Mouse (Mus musculus) midbrain, postnatal 0 days (tissue): ENCODE measurements around the gene Krit1. TPM values are rescaled to one million over a fixed set of nuclear protein-coding genes. Genes with fewer than 3 reads are reported as not detected.
"Not testable (repeated sequence)": the region's sequence is repeated elsewhere in the genome, so short reads cannot be mapped to it uniquely, and the experiment has no call there.

Experiments
- ATAC-seq: fragments of 200-750 bp; cut with Nextera tagmentation; 2 replicates; pipeline ENCODE4 v1.8.0; 2017; ENCODE audit warnings: moderate number of reproducible peaks, mild to moderate bottlenecking, moderate TSS enrichment, moderate library complexity; ENCODE audit not compliant: low FRiP score
- DNase-seq: peaks from one replicate; pipeline ENCODE4 v3.0.0-alpha.2; 2015; ENCODE audit warnings: low spot score
- H3K27ac ChIP-seq: fragments of 300-500 bp; sonication (generic); 2 replicates; pipeline ENCODE4 v1.5.1; 2014; ENCODE audit warnings: low read depth, mild to moderate bottlenecking, low read length, mixed read lengths
- H3K27me3 ChIP-seq: fragments of 300-500 bp; sonication (generic); 2 replicates; pipeline ENCODE4 v1.6.1; 2014; ENCODE audit warnings: low read length, control low read depth, mixed read lengths; ENCODE audit not compliant: insufficient read depth
- H3K36me3 ChIP-seq: fragments of 300-500 bp; sonication (generic); 2 replicates; pipeline ENCODE4 v1.6.1; 2014; ENCODE audit warnings: low read length, control low read depth, mixed read lengths; ENCODE audit not compliant: insufficient read depth
- H3K4me1 ChIP-seq: fragments of 300-500 bp; sonication (generic); 2 replicates; pipeline ENCODE4 v1.6.1; 2014; ENCODE audit warnings: mild to moderate bottlenecking, control low read depth, antibody characterized with exemption, low read length, mixed read lengths; ENCODE audit not compliant: insufficient read depth
- H3K4me2 ChIP-seq: fragments of 300-500 bp; sonication (generic); 2 replicates; pipeline ENCODE4 v1.6.1; 2014; ENCODE audit warnings: low read depth, mild to moderate bottlenecking, low read length, mixed read lengths; ENCODE audit not compliant: poor library complexity, severe bottlenecking
- H3K4me3 ChIP-seq: fragments of 300-500 bp; sonication (generic); 2 replicates; pipeline ENCODE4 v1.5.1; 2014; ENCODE audit warnings: low read depth, mild to moderate bottlenecking, low read length, moderate library complexity
- H3K9ac ChIP-seq: fragments of 300-500 bp; sonication (generic); replicated peaks from 2 replicates; pipeline ENCODE4 v1.6.1; 2014; ENCODE audit warnings: mild to moderate bottlenecking, low read length, moderate library complexity, mixed read lengths; ENCODE audit not compliant: poor library complexity, severe bottlenecking
- H3K9me3 ChIP-seq: fragments of 300-500 bp; sonication (generic); 2 replicates; pipeline ENCODE4 v1.6.1; 2016; ENCODE audit warnings: low read length, control low read depth
- CTCF ChIP-seq: IDR thresholded peaks from 2 replicates; pipeline ENCODE4 v1.5.1; 2016; ENCODE audit warnings: antibody characterized with exemption, mild to moderate bottlenecking
- WGBS: fragments of 180-500 bp; shearing (Covaris S2); extraction: QIAGEN DNeasy Blood & Tissue Kit; methylation state at CpG from one replicate; pipeline ENCODE4 v1.1.7; 2014; 5-methylcytosine and 5-hydroxymethylcytosine counted together
- polyA plus RNA-seq: library from polyadenylated mRNA; unstranded; fragments of >200 nt; fragmentation: Nextera tagmentation; extraction: Ambion mirVana; gene quantifications from 2 replicates; pipeline ENCODE4 v1.2.1, GENCODE M21; 2015
- total RNA-seq: library from RNA; depleted of rRNA; stranded (reverse); fragments of >200 nt; gene quantifications from 2 replicates; pipeline ENCODE4 v1.2.3, GENCODE M21; 2014; rRNA removed

Gene Krit1
- total and polyA plus RNA-seq, 2 experiments from 2014 or later: 28.4 to 34.2 TPM

DNA sequence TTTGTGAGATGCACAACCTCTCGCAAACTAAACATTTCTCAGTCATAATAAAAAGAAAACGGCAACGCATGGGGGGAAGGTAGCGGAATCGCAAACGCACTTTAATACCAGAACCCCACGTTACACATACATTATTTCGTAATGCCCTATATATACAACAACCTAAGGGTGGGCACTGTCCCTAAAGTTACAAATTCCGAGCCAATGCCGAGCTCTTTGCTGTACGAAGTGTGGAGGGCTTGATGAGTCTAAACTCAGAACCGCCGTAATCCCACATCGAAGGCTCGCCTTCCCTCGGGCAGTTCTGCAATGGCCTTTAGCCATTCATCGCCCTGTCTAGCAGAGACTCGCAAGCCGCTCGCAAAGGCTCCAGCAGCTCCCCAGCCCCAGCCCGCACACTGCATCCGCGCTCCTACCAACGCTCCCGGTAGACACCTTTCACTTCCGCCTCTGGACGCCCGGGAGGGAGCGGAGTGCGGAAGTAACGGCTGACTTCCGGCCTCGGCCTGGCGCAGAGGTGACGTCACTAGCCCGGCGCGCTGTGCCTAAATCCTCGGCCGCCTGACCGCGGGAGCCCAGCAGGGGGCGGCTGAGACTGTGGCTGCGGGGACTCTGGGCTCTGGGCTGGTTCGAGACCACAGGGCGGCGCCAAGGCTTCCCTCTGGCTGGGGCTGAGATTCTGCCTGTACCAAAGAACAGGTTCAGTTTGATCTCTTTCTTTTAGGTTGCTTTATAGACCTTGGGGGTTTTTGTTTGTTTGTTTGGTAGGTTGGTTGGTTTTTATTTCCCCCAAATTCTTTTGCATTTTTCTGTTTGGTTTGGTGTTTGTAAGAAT is 90.7 kb downstream of the Krit1 start, which contains the start of gene Mterf1a:
Gene Mterf1a (minus strand): TSS at position 475 of the 835 bp plus-strand sequence.
- WGBS: 3% methylated on average over 6 of the region's 47 CpGs
- DNase-seq: not testable (repeated sequence)

DNA sequence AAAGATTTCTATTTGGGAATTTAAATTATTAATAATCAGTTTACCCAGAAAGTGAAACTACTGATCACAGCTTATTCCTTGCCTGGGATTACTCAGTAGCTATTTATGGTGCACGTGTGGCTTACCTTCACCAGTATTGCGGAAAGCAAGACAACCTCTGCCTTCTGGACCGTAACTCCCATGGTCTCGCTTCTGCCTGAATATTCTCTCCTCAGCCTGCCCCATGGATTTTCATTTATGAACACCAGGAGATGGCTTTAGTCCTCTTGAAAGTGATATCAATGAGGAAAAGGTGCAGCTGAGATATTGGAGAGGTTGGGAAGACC is 91.3 kb downstream of the Krit1 start:
- not testable (repeated sequence) for H3K9ac ChIP-seq, DNase-seq, H3K27me3 ChIP-seq, H3K36me3 ChIP-seq, H3K27ac ChIP-seq, H3K4me2 ChIP-seq, H3K4me1 ChIP-seq, ATAC-seq, H3K9me3 ChIP-seq
- 97% methylated on average over 4 of the region's 4 CpGs for WGBS
- peak overlapping the region; percentile 22; the same call in 1 of the 2 replicates for H3K4me3 ChIP-seq

More for the DNA sequence above, 90.7 kb downstream of the Krit1 start, which contains the start of gene Mterf1a:
- H3K27me3 ChIP-seq, H3K9me3 ChIP-seq, H3K4me1 ChIP-seq, H3K27ac ChIP-seq, H3K36me3 ChIP-seq: not testable (repeated sequence)
- TF ChIP-seq CTCF: peak; percentile 26; the same call in 1 of the 2 replicates
- Histone ChIP-seq H3K4me2 (peak within 1 kb of the TSS; percentile 58), H3K4me3 (peak within 1 kb of the TSS; percentile 37), H3K9ac (0 out of 2 replicates have a peak within 1 kb of the TSS, but pooled peaks have one; percentile 33)
- peak; percentile 99 for ATAC-seq

Other genes with a start within 250 kb of the Krit1 start
- 3.0 and 9.2 TPM in 2 replicates for gene 1700109H08Rik, start 231.6 kb upstream of the Krit1 start, total RNA-seq
- gene 1700109H08Rik, start 231.6 kb upstream of the Krit1 start, polyA plus RNA-seq: 1.5 and 2.2 TPM in 2 replicates
- gene Pex1, start 207.1 kb upstream of the Krit1 start, total RNA-seq: 21.0 and 24.1 TPM in 2 replicates
- 19.2 and 21.2 TPM in 2 replicates for gene Pex1, start 207.1 kb upstream of the Krit1 start, polyA plus RNA-seq
- gene Rbm48, start 206.6 kb upstream of the Krit1 start, total RNA-seq: 14.5 and 17.0 TPM in 2 replicates
- 18.3 and 19.3 TPM in 2 replicates for gene Rbm48, start 206.6 kb upstream of the Krit1 start, polyA plus RNA-seq
- not detected in 2 replicates for gene Tmbim7, start 152.0 kb upstream of the Krit1 start, total RNA-seq
- not detected in 2 replicates for gene Tmbim7, start 152.0 kb upstream of the Krit1 start, polyA plus RNA-seq
- 76.6 and 103 TPM in 2 replicates for gene Gatad1, start 146.0 kb upstream of the Krit1 start, total RNA-seq
- gene Gatad1, start 146.0 kb upstream of the Krit1 start, polyA plus RNA-seq: 84.3 and 89.1 TPM in 2 replicates
- gene Ankib1, start 259 bp upstream of the Krit1 start, total RNA-seq: 56.9 and 62.7 TPM in 2 replicates
- 12.3 and 16.0 TPM in 2 replicates for gene Ankib1, start 259 bp upstream of the Krit1 start, polyA plus RNA-seq
- not detected in 2 replicates for gene Lrrd1, start 42.0 kb downstream of the Krit1 start, total RNA-seq
- 0.17 TPM in 1 of 2 replicates, not detected in the other for gene Lrrd1, start 42.0 kb downstream of the Krit1 start, polyA plus RNA-seq
- 4.9 and 5.3 TPM in 2 replicates for gene Mterf1a, start 90.7 kb downstream of the Krit1 start, total RNA-seq
- 3.7 and 4.2 TPM in 2 replicates for gene Mterf1a, start 90.7 kb downstream of the Krit1 start, polyA plus RNA-seq
- gene Akap9, start 124.9 kb downstream of the Krit1 start, total RNA-seq: 43.6 and 81.4 TPM in 2 replicates
- 247 and 284 TPM in 2 replicates for gene Akap9, start 124.9 kb downstream of the Krit1 start, polyA plus RNA-seq